Mouse (Mus musculus) neural tube, embryonic 12.5 days (tissue): ENCODE data around the gene Snx21. TPM values are rescaled to one million over a fixed set of nuclear protein-coding genes. Genes with fewer than 3 reads are reported as not detected.

ENCODE experiments used
- ATAC-seq: fragments of 200-750 bp; cut with Nextera tagmentation; 2 replicates; pipeline ENCODE4 v1.8.0; 2017; ENCODE audit warnings: low read depth, mild to moderate bottlenecking, moderate TSS enrichment, moderate library complexity; ENCODE audit not compliant: low FRiP score
- H3K27ac ChIP-seq: fragments of 300-500 bp; sonication (generic); 2 replicates; pipeline ENCODE4 v1.5.1; 2016
- H3K27me3 ChIP-seq: fragments of 300-500 bp; sonication (generic); replicated peaks from 2 replicates; pipeline ENCODE4 v1.6.1; 2016; ENCODE audit warnings: mild to moderate bottlenecking
- H3K36me3 ChIP-seq: fragments of 300-500 bp; sonication (generic); 2 replicates; pipeline ENCODE4 v1.6.1; 2016; ENCODE audit warnings: mild to moderate bottlenecking
- H3K4me1 ChIP-seq: fragments of 300-500 bp; sonication (generic); 2 replicates; pipeline ENCODE4 v1.6.1; 2016
- H3K4me2 ChIP-seq: fragments of 300-500 bp; sonication (generic); replicated peaks from 2 replicates; pipeline ENCODE4 v1.6.1; 2016; ENCODE audit warnings: mild to moderate bottlenecking
- H3K4me3 ChIP-seq: fragments of 300-500 bp; sonication (generic); 2 replicates; pipeline ENCODE4 v1.5.1; 2016
- H3K9ac ChIP-seq: fragments of 300-500 bp; sonication (generic); 2 replicates; pipeline ENCODE4 v1.6.1; 2016; ENCODE audit warnings: mild to moderate bottlenecking
- H3K9me3 ChIP-seq: fragments of 300-500 bp; sonication (generic); 2 replicates; pipeline ENCODE4 v1.6.1; 2016; ENCODE audit warnings: mild to moderate bottlenecking
- WGBS: fragments of 180-500 bp; shearing (Covaris S2); methylation state at CpG from one replicate; pipeline ENCODE4 v1.1.7; 2016; 5-methylcytosine and 5-hydroxymethylcytosine counted together
- polyA plus RNA-seq: library from polyadenylated mRNA; unstranded; fragments of >200 nt; fragmentation: Nextera tagmentation; extraction: Ambion mirVana; gene quantifications from 2 replicates; pipeline ENCODE4 v1.2.1, GENCODE M21; 2016

The Snx21 gene
- polyA plus RNA-seq, 1 experiment from 2014 or later, result 15.6 TPM

GRCm38 (mm10) chr2:164758692-164759091 lies 26.9 kb upstream of the Snx21 start:
- H3K4me1 ChIP-seq, result no peaks in the 10 kb centered on the region

DNA sequence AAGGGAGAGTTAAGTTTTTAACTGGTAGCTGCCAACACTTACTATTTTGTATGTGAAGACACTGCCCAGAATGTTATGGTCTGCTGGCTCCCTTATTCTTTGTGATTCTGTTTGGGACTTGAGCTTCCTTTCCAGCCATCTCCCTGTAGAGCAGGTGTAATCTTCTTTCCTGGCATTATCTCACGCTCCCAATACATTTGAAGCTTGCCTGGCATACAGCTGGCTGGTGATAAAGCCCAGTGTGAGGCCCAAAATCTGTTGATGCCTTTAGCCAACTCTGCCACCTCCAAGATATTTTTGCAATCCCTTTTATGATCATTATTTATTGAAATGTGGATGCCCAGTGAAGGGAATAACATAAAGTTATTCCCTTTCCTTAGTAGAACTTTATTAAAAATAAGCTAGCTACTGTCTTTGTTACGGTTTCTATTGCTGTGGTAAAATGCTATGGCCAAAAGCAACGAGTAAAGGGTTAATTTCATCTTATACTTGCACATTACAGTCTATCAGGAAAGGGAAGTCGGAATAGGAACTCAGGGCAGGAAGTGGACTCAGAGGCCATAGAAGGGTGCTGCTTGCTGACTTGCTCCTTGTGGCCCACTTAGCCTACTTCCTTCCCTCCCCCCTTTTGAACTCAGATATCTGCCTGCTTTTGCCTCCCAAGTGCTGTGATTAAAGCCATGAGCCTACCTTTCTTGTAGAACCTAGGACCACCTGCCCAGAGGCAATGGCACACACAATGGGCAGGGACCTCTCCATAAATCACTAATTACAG lies 25.4 kb upstream of the Snx21 start:
- whole genome bisulfite sequencing, result 88% methylated on average over 4 of the region's 4 CpGs
- H3K36me3 ChIP-seq, result peaks cover 91% of the 10 kb centered on the region

More at GRCm38 (mm10) chr2:164758692-164759091, 26.9 kb upstream of the Snx21 start:
- Histone ChIP-seq H3K27ac (no peak overlapping the region), H3K36me3 (peaks cover 98% of the 10 kb centered on the region), H3K27me3 (no peaks in the 10 kb centered on the region), H3K9me3 (no peaks in the 10 kb centered on the region), H3K9ac (no peak overlapping the region), H3K4me2 (no peak overlapping the region), H3K4me3 (no peak overlapping the region)
- 68% methylated on average over 1 of the region's 1 CpGs for WGBS
- no peak for ATAC-seq

GRCm38 (mm10) chr2:164761502-164761901 lies 24.1 kb upstream of the Snx21 start:
- 95% methylated on average over 2 of the region's 2 CpGs for WGBS
- peaks cover 91% of the 10 kb centered on the region for H3K36me3 ChIP-seq
- H3K27ac ChIP-seq, result no peak overlapping the region
- no peaks in the 10 kb centered on the region for H3K4me1 ChIP-seq
- no peak overlapping the region for H3K4me3 ChIP-seq
- H3K9me3 ChIP-seq, result no peaks in the 10 kb centered on the region
- no peak for ATAC-seq
- H3K27me3 ChIP-seq, result no peaks in the 10 kb centered on the region
- no peak overlapping the region for H3K9ac ChIP-seq
- H3K4me2 ChIP-seq, result no peak overlapping the region

More for the DNA sequence above, 25.4 kb upstream of the Snx21 start:
- no peak for ATAC-seq
- Histone ChIP-seq H3K9me3 (no peaks in the 10 kb centered on the region), H3K4me1 (no peaks in the 10 kb centered on the region), H3K27ac (no peak overlapping the region), H3K9ac (no peak overlapping the region), H3K4me3 (no peak overlapping the region), H3K4me2 (no peak overlapping the region), H3K27me3 (no peaks in the 10 kb centered on the region)

DNA sequence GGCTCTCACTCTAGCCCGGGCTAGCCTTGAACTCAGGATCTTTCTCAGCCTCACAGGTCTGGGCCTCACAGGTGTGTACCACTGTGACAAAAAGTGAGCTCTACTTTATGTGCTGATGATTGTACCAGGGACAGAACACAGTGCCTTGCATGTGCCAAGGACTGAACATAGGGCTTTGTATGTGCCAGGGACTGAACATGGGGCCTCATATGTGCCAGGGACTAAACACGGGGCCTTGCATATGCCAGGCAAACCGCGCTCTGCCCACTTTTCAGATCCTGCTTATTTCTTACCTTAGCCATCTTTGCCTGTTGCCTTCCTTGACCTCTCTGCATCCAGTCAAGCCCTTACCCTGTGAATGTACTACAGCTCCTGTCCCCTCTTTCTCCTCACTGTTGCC lies 23.7 kb upstream of the Snx21 start:
- Histone ChIP-seq H3K4me3 (no peak overlapping the region), H3K9me3 (no peaks in the 10 kb centered on the region), H3K4me2 (no peak overlapping the region), H3K27ac (no peak overlapping the region), H3K9ac (no peak overlapping the region), H3K27me3 (no peaks in the 10 kb centered on the region), H3K36me3 (peaks cover 91% of the 10 kb centered on the region), H3K4me1 (no peaks in the 10 kb centered on the region)
- WGBS, result 97% methylated on average over 4 of the region's 4 CpGs
- ATAC-seq, result no peak

GRCm38 (mm10) chr2:164762593-164762992 lies 23.0 kb upstream of the Snx21 start:
- Histone ChIP-seq H3K4me1 (no peaks in the 10 kb centered on the region), H3K4me2 (no peak overlapping the region), H3K27me3 (no peaks in the 10 kb centered on the region), H3K9ac (no peak overlapping the region), H3K4me3 (no peak overlapping the region), H3K9me3 (no peaks in the 10 kb centered on the region), H3K36me3 (peaks cover 91% of the 10 kb centered on the region), H3K27ac (no peak overlapping the region)
- 92% methylated on average over 7 of the region's 7 CpGs for WGBS
- ATAC-seq, result no peak

DNA sequence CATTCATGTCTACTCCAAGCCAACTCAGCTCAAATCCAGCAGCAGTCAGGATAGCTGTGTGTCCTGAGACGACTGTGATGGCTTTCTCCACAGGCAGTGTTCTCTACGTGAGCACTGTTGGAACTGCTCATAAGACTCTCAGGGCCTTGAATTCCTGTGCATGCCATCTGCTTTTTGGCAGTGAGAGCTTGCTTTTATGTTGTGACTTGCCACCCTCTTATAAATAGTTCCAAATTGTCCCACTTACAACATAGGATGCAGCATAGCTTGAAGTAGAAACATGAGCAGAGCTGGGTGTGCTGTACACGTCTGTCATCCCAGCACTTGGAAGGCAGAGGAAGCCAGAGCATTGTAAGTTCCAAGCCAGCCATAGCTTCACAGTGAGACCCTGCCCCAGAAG lies 19.8 kb upstream of the Snx21 start:
- no peaks in the 10 kb centered on the region for H3K27me3 ChIP-seq
- H3K4me3 ChIP-seq, result no peak overlapping the region
- no peak for ATAC-seq
- H3K36me3 ChIP-seq, result peaks cover 69% of the 10 kb centered on the region
- no peaks in the 10 kb centered on the region for H3K9me3 ChIP-seq
- H3K9ac ChIP-seq, result no peak overlapping the region
- no peak overlapping the region for H3K4me2 ChIP-seq
- no peak overlapping the region for H3K27ac ChIP-seq
- WGBS, result 85% methylated on average over 3 of the region's 3 CpGs
- peaks cover 10% of the 10 kb centered on the region for H3K4me1 ChIP-seq

GRCm38 (mm10) chr2:164767812-164768540 lies 17.6 kb upstream of the Snx21 start:
- H3K4me2 ChIP-seq, result no peak overlapping the region
- no peak overlapping the region for H3K27ac ChIP-seq
- WGBS, result 94% methylated on average over 15 of the region's 15 CpGs
- H3K27me3 ChIP-seq, result no peaks in the 10 kb centered on the region
- H3K4me3 ChIP-seq, result no peak overlapping the region
- peaks cover 22% of the 10 kb centered on the region for H3K4me1 ChIP-seq
- no peak for ATAC-seq
- H3K9ac ChIP-seq, result no peak overlapping the region
- H3K9me3 ChIP-seq, result no peaks in the 10 kb centered on the region
- peaks cover 62% of the 10 kb centered on the region for H3K36me3 ChIP-seq

DNA sequence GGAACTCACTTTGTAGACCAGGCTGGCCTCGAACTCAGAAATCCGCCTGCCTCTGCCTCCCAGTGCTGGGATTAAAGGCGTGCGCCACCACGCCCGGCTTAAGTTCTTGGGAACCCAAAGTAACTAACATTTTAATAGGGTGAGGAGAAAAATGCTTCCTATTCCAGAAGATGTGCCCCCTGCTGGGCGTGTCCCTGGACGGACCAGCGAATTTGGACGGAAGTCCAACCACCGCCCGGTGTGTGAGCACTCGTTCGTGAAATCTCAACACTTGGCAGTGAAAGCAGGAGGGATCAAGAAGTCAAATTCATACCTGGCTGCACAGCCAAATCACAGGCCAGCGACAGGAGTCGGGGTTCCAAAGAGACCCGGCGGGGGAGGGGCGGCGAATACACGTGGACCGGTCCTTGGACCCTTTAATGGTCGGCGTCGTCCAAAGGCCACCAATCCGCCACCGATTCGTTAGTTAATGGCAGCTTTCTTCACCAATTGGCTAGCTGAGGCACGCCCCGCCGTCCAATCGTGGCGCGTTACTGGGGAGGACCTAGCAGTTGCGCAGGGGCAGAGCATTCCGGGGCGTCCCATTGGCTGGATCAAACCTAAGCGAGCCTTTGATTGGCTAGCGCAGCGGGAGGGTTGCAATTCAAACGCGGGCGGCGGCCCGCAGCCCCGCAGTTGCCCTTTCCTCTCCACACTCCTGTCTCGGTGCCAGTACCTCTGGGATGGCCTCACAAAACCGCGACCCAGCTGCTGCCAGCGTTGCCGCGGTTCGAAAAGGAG lies 16.2 kb upstream of the Snx21 start, which contains the start of gene Ube2c:
Gene Ube2c, plus strand, starts transcription at position 641 of the 780 bp plus-strand sequence.
- Histone ChIP-seq H3K27me3 (no peaks in the 10 kb centered on the region), H3K36me3 (peaks cover 53% of the 10 kb centered on the region), H3K4me3 (peak within 1 kb of the TSS; percentile 65), H3K9me3 (no peaks in the 10 kb centered on the region), H3K27ac (no peak within 1 kb of the TSS), H3K4me2 (peak within 1 kb of the TSS; percentile 78), H3K4me1 (peaks cover 22% of the 10 kb centered on the region), H3K9ac (peak within 1 kb of the TSS; percentile 52)
- ATAC-seq, result peak; percentile 99
- WGBS, result 2% methylated on average over 53 of the region's 53 CpGs

DNA sequence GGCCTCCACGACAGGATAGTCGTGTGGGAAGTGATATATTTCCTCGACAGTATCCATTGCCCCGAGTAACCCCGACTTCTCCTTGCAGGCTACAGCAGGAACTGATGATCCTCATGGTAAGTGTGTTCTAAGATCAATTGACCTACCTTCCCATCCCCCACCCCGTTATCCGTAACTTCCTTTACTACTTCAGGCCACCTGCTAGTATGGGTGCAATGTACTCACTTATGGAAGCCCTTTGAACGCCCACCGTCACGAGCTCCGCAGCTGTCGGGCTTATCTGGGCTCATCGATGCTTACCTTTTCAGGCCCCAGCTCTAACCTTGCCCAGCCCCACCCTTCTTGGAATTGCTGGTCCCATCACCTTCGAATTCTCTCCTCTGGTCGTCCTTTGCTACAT lies 15.3 kb upstream of the Snx21 start:
- Histone ChIP-seq H3K4me3 (peak overlapping the region; percentile 65), H3K27me3 (no peaks in the 10 kb centered on the region), H3K4me2 (peak overlapping the region; percentile 78), H3K27ac (no peak overlapping the region), H3K9me3 (no peaks in the 10 kb centered on the region), H3K9ac (peak overlapping the region; percentile 52), H3K36me3 (peaks cover 46% of the 10 kb centered on the region), H3K4me1 (peaks cover 22% of the 10 kb centered on the region)
- no peak for ATAC-seq
- WGBS, result 5% methylated on average over 15 of the region's 15 CpGs

DNA sequence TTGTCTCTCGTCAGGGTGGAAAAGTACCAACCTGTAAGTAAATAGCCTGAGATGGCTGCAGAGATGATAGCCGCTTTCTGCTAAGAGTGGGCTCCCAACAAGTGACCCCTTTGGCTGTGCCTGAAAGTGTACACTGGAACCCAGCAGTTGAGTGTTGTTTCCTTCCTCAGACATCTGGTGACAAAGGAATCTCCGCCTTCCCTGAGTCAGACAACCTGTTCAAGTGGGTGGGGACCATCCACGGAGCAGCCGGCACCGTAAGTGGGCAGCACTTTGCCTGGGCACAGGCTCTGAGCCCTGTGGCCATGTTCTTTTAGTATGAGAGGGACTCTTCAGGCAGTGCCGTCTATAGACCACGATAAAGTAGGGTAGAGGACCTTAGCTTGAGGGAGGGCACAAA lies 14.5 kb upstream of the Snx21 start:
- 82% methylated on average over 8 of the region's 8 CpGs for WGBS
- H3K9ac ChIP-seq, result peak overlapping the region; percentile 52
- peaks cover 38% of the 10 kb centered on the region for H3K36me3 ChIP-seq
- ATAC-seq, result no peak
- peak overlapping the region; percentile 65 for H3K4me3 ChIP-seq
- peak overlapping the region; percentile 78 for H3K4me2 ChIP-seq
- H3K27ac ChIP-seq, result no peak overlapping the region
- no peaks in the 10 kb centered on the region for H3K27me3 ChIP-seq
- no peaks in the 10 kb centered on the region for H3K9me3 ChIP-seq
- peaks cover 22% of the 10 kb centered on the region for H3K4me1 ChIP-seq

DNA sequence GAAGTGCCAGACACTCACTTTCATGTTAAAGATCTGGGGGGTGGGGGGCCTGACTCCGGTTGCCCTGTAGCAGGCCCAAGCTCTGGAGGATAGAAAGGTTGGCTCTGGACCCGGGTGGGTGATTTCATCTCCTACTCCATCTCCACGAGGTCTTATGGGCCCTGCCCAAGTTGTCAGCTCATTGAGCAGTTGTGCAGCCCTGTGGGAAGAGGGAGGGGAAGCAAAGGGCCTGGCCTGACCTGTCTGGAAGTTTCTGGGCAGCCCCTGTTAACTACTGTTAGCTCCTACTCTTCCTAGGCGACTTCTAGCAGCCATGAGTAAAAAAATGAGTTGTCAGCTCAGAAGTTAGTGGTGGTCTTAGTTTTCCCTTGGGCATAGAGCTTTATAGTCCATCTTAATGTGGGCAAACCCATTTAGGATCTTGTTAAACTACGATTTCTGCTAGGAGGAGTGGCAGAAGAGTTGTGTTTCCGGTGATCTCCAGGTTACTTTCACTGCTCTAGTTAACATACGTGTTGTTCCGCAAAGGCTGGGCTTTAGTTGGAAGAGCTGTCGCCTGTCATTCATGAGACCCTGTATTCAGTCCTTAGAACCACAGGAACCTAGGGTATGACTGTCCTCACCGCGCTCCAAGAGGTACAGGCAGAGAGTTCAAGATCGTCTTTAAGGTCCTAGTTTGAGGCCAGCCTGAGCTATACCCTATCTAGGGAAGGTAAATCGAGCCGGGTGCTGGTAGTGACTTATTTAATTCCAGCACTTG lies 12.2 kb upstream of the Snx21 start:
- peaks cover 16% of the 10 kb centered on the region for H3K36me3 ChIP-seq
- 79% methylated on average over 14 of the region's 14 CpGs for WGBS
- no peak overlapping the region for H3K27ac ChIP-seq
- H3K4me2 ChIP-seq, result no peak overlapping the region
- no peaks in the 10 kb centered on the region for H3K9me3 ChIP-seq
- ATAC-seq, result no peak
- H3K4me1 ChIP-seq, result peaks cover 22% of the 10 kb centered on the region
- H3K27me3 ChIP-seq, result no peaks in the 10 kb centered on the region
- H3K4me3 ChIP-seq, result no peak overlapping the region
- no peak overlapping the region for H3K9ac ChIP-seq
